23 mouse cellular contexts compared by ENCODE assay signal in genomic region chr11:115641664-115642036, GRCm38 (mm10). TPM values are rescaled to one million over a fixed set of nuclear protein-coding genes. Genes with fewer than 3 reads are reported as not detected.
A peak's percentile ranks its signal among the peaks of the same experiment; 100 is the strongest.
DNase-seq lines count a peak whose midpoint lies in the region; ATAC-seq and TF ChIP-seq lines count a peak whose summit lies in the region.
"Had no signal": no experiment of that assay in that cellular context is flagged by ENCODE, and none has a peak within 500 bp of the region (broad histone marks: within the 10 kb centered on the region; RNA-seq: fewer than 3 reads in every experiment).

No protein-coding gene starts in this region.

- 81% methylated on average over 4 of the region's 4 CpGs for WGBS in kidney, postnatal 0 days
- 75% methylated on average over 4 of the region's 4 CpGs for WGBS in liver, postnatal 0 days (ENCODE audit: insufficient replicate concordance)

- no peak overlapping the region for H3K4me3 ChIP-seq in kidney, postnatal 0 days (replicated peaks; ENCODE audit: low read depth, low read length)
- H3K4me3 ChIP-seq in MEL (ENCODE audit: control insufficient read depth in 1 of 2, insufficient read depth in 1 of 2, low read depth in 2 of 2, low read length in 2 of 2), result no peak overlapping the region
- no peak overlapping the region for H3K4me3 ChIP-seq in liver, postnatal 0 days (ENCODE audit: low read depth, low read length)
- H3K4me3 ChIP-seq: heart, embryonic 10.5 days; left cerebral cortex, adult 2 months; liver, embryonic 15.5 days; stomach, embryonic 15.5 days had no signal

- H3K79me2 ChIP-seq in MEL (ENCODE audit: control insufficient read depth, insufficient read depth, low read length, poor library complexity), result no peaks in the 10 kb centered on the region

- TF ChIP-seq RAD21 in MEL (IDR thresholded peaks at IDR 0.05; ENCODE audit: low read depth, low read length), result no peak

- no peak overlapping the region for H3K27ac ChIP-seq in kidney, postnatal 0 days
- H3K27ac ChIP-seq in MEL (ENCODE audit: control insufficient read depth, low read depth, low read length), result peak overlapping the region; percentile 69
- peak overlapping the region; percentile 34; the same call in 1 of the 2 replicates for H3K27ac ChIP-seq in liver, postnatal 0 days (ENCODE audit: low read depth)
- H3K27ac ChIP-seq: heart, embryonic 10.5 days; left cerebral cortex, adult 2 months; liver, embryonic 15.5 days; stomach, embryonic 15.5 days had no signal

- 0 out of 2 replicates have a peak overlapping the region, but pooled peaks have one; percentile 18 for H3K9ac ChIP-seq in kidney, postnatal 0 days (ENCODE audit: low read depth, low read length)
- H3K9ac ChIP-seq in MEL (ENCODE audit: control insufficient read depth, low read depth, low read length, poor library complexity, severe bottlenecking), result peak overlapping the region; percentile 28
- H3K9ac ChIP-seq in liver, postnatal 0 days (replicated peaks), result 0 out of 2 replicates have a peak overlapping the region, but pooled peaks have one; percentile 11
- H3K9ac ChIP-seq: liver, embryonic 15.5 days; stomach, embryonic 15.5 days had no signal

- TF ChIP-seq CTCF in kidney, postnatal 0 days (IDR thresholded peaks at IDR 0.05; ENCODE audit: low read depth), result no peak
- TF ChIP-seq CTCF in MEL (IDR thresholded peaks at IDR 0.05 in 2 of 3, conservative IDR thresholded peaks at IDR 0.05 in 1 of 3; ENCODE audit: control insufficient read depth in 1 of 3, insufficient read depth in 1 of 3, low read depth in 2 of 3, low read length in 3 of 3, poor library complexity in 1 of 3, severe bottlenecking in 1 of 3), result no peak
- TF ChIP-seq CTCF in liver, postnatal 0 days (IDR thresholded peaks at IDR 0.05; ENCODE audit: low read depth), result no peak

- DNase-seq in kidney, postnatal 0 days (ENCODE audit: low spot score), result no peak
- no peak for DNase-seq in kidney, adult 8-10 months
- DNase-seq in CD4-positive helper T cell, adult 2 months (ENCODE audit: low read depth, low spot score), result peak; percentile 29
- DNase-seq in MEL (ENCODE audit: low read depth, low spot score), result no peak
- no peak for DNase-seq in liver, postnatal 0 days
- no peak for DNase-seq in kidney, postnatal 25 days
- DNase-seq in cerebellum, postnatal 4 days (ENCODE audit: low spot score in 2 of 2), result no peak
- DNase-seq: adrenal gland, adult 8-10 months; cerebellum, adult 18-20 months; cerebellum, postnatal 36 days; heart, postnatal 10 days; kidney, adult 18-20 months; kidney, postnatal 14 days; layer of hippocampus, adult 9-11 months; left cerebral cortex, postnatal 4 days had no signal

- ATAC-seq in kidney, postnatal 0 days (replicated peaks; ENCODE audit: low FRiP score, low read depth), result no peak
- no peak for ATAC-seq in liver, postnatal 0 days
- no peak for ATAC-seq in cerebellum, adult (ENCODE audit: insufficient number of reproducible peaks, low FRiP score, low TSS enrichment)
- ATAC-seq: forebrain, embryonic 16.5 days; lung, postnatal 0 days; Patski had no signal

- no peak overlapping the region for H3K4me2 ChIP-seq in kidney, postnatal 0 days (ENCODE audit: low read length)
- H3K4me2 ChIP-seq in liver, postnatal 0 days (ENCODE audit: low read depth, low read length), result 0 out of 2 replicates have a peak overlapping the region, but pooled peaks have one; percentile 6
- H3K4me2 ChIP-seq: liver, embryonic 15.5 days; stomach, embryonic 15.5 days had no signal

- H3K9me3 ChIP-seq in kidney, postnatal 0 days (replicated peaks; ENCODE audit: low read length), result no peaks in the 10 kb centered on the region
- no peaks in the 10 kb centered on the region for H3K9me3 ChIP-seq in MEL (replicated peaks; ENCODE audit: insufficient read depth, low read length)
- H3K9me3 ChIP-seq in liver, postnatal 0 days (ENCODE audit: low read length), result no peaks in the 10 kb centered on the region
- H3K9me3 ChIP-seq: heart, embryonic 10.5 days; liver, embryonic 15.5 days; stomach, embryonic 15.5 days had no signal

- TF ChIP-seq EP300 in MEL (IDR thresholded peaks at IDR 0.05; ENCODE audit: low read depth in 1 of 2, low read length in 2 of 2), result no peak
- no peak for TF ChIP-seq EP300 in liver, postnatal 0 days (IDR thresholded peaks at IDR 0.05; ENCODE audit: low read depth)

- no peaks in the 10 kb centered on the region for H3K27me3 ChIP-seq in kidney, postnatal 0 days (ENCODE audit: insufficient read depth, low read length)
- H3K27me3 ChIP-seq in MEL (ENCODE audit: control insufficient read depth in 1 of 2, insufficient read depth in 2 of 2, low read length in 2 of 2), result no peaks in the 10 kb centered on the region
- no peaks in the 10 kb centered on the region for H3K27me3 ChIP-seq in liver, postnatal 0 days (ENCODE audit: insufficient read depth, low read length)
- H3K27me3 ChIP-seq: liver, embryonic 15.5 days; Patski; stomach, embryonic 15.5 days had no signal

- TF ChIP-seq POLR2A in MEL (IDR thresholded peaks at IDR 0.05; ENCODE audit: control insufficient read depth in 1 of 2, insufficient read depth in 1 of 2, low read depth in 1 of 2, low read length in 2 of 2, poor library complexity in 1 of 2), result no peak; a peak in 1 of 4 replicates

- peaks cover 7% of the 10 kb centered on the region; the same call in 1 of the 2 replicates for H3K36me3 ChIP-seq in kidney, postnatal 0 days (ENCODE audit: insufficient read depth, low read length)
- H3K36me3 ChIP-seq in MEL (ENCODE audit: control insufficient read depth in 1 of 2, insufficient read depth in 2 of 2, low read length in 2 of 2), result peaks cover 3 to 35% of the 10 kb centered on the region in 2 experiments
- H3K36me3 ChIP-seq in liver, postnatal 0 days (replicated peaks; ENCODE audit: insufficient read depth, low read length), result peaks cover 23% of the 10 kb centered on the region

- H3K4me1 ChIP-seq in kidney, postnatal 0 days (replicated peaks; ENCODE audit: insufficient read depth, low read length), result no peaks in the 10 kb centered on the region
- H3K4me1 ChIP-seq in MEL (ENCODE audit: control insufficient read depth in 1 of 2, insufficient read depth in 2 of 2, low read length in 2 of 2), result peaks cover 16 to 38% of the 10 kb centered on the region in 2 experiments
- peaks cover 18% of the 10 kb centered on the region for H3K4me1 ChIP-seq in liver, postnatal 0 days (ENCODE audit: insufficient read depth)
- H3K4me1 ChIP-seq: stomach, embryonic 15.5 days had no signal

TF ChIP-seq in MEL, 35 proteins besides CTCF, POLR2A, EP300 and RAD21:
- TF ChIP-seq SMC3 (IDR thresholded peaks at IDR 0.05; ENCODE audit: low read depth, low read length) (0 out of 2 replicates have a peak, but pooled peaks have one; percentile 15), MAZ (IDR thresholded peaks at IDR 0.05; ENCODE audit: low read depth, low read length) (no peak), POLR2AphosphoS2 (IDR thresholded peaks at IDR 0.05; ENCODE audit: low read length) (0 out of 2 replicates have a peak, but pooled peaks have one; percentile 47), GATA1 (IDR thresholded peaks at IDR 0.05; ENCODE audit: low read depth, low read length) (peak; percentile 68), ETS1 (IDR thresholded peaks at IDR 0.05; ENCODE audit: low read depth, low read length) (no peak), TCF12 (IDR thresholded peaks at IDR 0.05; ENCODE audit: low read depth, low read length) (no peak), MAFK (IDR thresholded peaks at IDR 0.05; ENCODE audit: borderline replicate concordance, low read depth, low read length) (no peak), POLR2AphosphoS5 (IDR thresholded peaks at IDR 0.05; ENCODE audit: borderline replicate concordance, low read depth, low read length) (no peak), GABPA (IDR thresholded peaks at IDR 0.05; ENCODE audit: low read depth, low read length) (no peak), ZC3H11A (IDR thresholded peaks at IDR 0.05; ENCODE audit: low read depth, low read length) (no peak)
TF ChIP-seq in MEL: peak in this region for 3.

RNA-seq across cellular contexts. Expression of gene Slc25a19, which starts 13.6 kb away (rescaled TPM):
- polyA plus RNA-seq in kidney, postnatal 0 days (2015; fragmentation: Nextera tagmentation; extraction: Ambion mirVana), result 49.7 and 57.9 TPM in 2 replicates
- total RNA-seq in MEL (2012; rRNA removed), result 30.0 and 35.3 TPM in 2 replicates
- polyA plus RNA-seq in MEL (2012; ENCODE audit: insufficient read depth in 1 of 2, insufficient read length in 2 of 2, low read depth in 1 of 2, low replicate concordance in 2 of 2, missing spikeins in 1 of 2), result 10 to 100 TPM in 1 of 2 experiments, not detected in 1; 43.1 TPM
- 6.1 and 6.9 TPM in 2 replicates for polyA plus RNA-seq in liver, postnatal 0 days (2015; fragmentation: Nextera tagmentation; extraction: Ambion mirVana)

RNA-seq across cellular contexts. Expression of gene Mif4gd, which starts 28.9 kb away (rescaled TPM):
- polyA plus RNA-seq in kidney, postnatal 0 days (2015; fragmentation: Nextera tagmentation; extraction: Ambion mirVana), result 57.3 and 61.6 TPM in 2 replicates
- total RNA-seq in MEL (2012; rRNA removed), result 42.0 and 52.0 TPM in 2 replicates
- polyA plus RNA-seq in MEL (2012; ENCODE audit: insufficient read depth in 1 of 2, insufficient read length in 2 of 2, low read depth in 1 of 2, low replicate concordance in 2 of 2, missing spikeins in 1 of 2), result 10 to 100 TPM in 1 of 2 experiments, not detected in 1; 62.9 TPM
- 37.9 and 39.9 TPM in 2 replicates for polyA plus RNA-seq in liver, postnatal 0 days (2015; fragmentation: Nextera tagmentation; extraction: Ambion mirVana)

RNA-seq across cellular contexts. Expression of gene Gga3, which starts 37.8 kb away (rescaled TPM):
- 10.8 and 11.1 TPM in 2 replicates for polyA plus RNA-seq in kidney, postnatal 0 days (2015; fragmentation: Nextera tagmentation; extraction: Ambion mirVana)
- total RNA-seq in MEL (2012; rRNA removed), result 24.0 and 28.6 TPM in 2 replicates
- 10 to 100 TPM in 1 of 2 experiments, not detected in 1; 59.9 TPM for polyA plus RNA-seq in MEL (2012; ENCODE audit: insufficient read depth in 1 of 2, insufficient read length in 2 of 2, low read depth in 1 of 2, low replicate concordance in 2 of 2, missing spikeins in 1 of 2)
- polyA plus RNA-seq in liver, postnatal 0 days (2015; fragmentation: Nextera tagmentation; extraction: Ambion mirVana), result 3.0 and 3.5 TPM in 2 replicates

RNA-seq across cellular contexts. Expression of gene Mrps7, which starts 37.9 kb away (rescaled TPM):
- polyA plus RNA-seq in kidney, postnatal 0 days (2015; fragmentation: Nextera tagmentation; extraction: Ambion mirVana), result 92.9 and 93.7 TPM in 2 replicates
- total RNA-seq in MEL (2012; rRNA removed), result 138 and 157 TPM in 2 replicates
- polyA plus RNA-seq in MEL (2012; ENCODE audit: insufficient read depth in 1 of 2, insufficient read length in 2 of 2, low read depth in 1 of 2, low replicate concordance in 2 of 2, missing spikeins in 1 of 2), result 100 to 1,000 TPM; 106 to 199 TPM
- polyA plus RNA-seq in liver, postnatal 0 days (2015; fragmentation: Nextera tagmentation; extraction: Ambion mirVana), result 46.4 and 48.9 TPM in 2 replicates
